1 mouse cellular context compared by ENCODE assay signal in genomic region chr2:164381726-164382125, GRCm38 (mm10).
TF ChIP-seq lines count a peak whose summit lies in the region.

No protein-coding gene starts in this region.

TF ChIP-seq in MEL, 35 proteins besides CTCF, POLR2A, EP300 and RAD21:
- peak; percentile 37 for TF ChIP-seq SMC3 (IDR thresholded peaks at IDR 0.05; ENCODE audit: low read depth, low read length)
- no peak for TF ChIP-seq NRF1 (IDR thresholded peaks at IDR 0.05; ENCODE audit: insufficient read depth, low read depth, low read length, poor library complexity, severe bottlenecking)
